Mouse (Mus musculus) c-Kit-positive CD71-negative TER-119-negative erythroid progenitor cells, embryonic 14.5 days (primary cell): ENCODE measurements around the gene Gm4340.
"Not testable (repeated sequence)": the region's sequence is repeated elsewhere in the genome, so short reads cannot be mapped to it uniquely, and the experiment has no call there.

ENCODE experiments used
- DNase-seq: peaks from one replicate; pipeline ENCODE4 v3.0.0-alpha.2; 2013; ENCODE audit warnings: low read depth

Gm4340 gene

GRCm38 (mm10) chr10:104193742-104194141, at the start of gene Gm4340:
Gm4340 (plus strand) TSS chr10:104194042.
- not testable (repeated sequence) for DNase-seq

DNA sequence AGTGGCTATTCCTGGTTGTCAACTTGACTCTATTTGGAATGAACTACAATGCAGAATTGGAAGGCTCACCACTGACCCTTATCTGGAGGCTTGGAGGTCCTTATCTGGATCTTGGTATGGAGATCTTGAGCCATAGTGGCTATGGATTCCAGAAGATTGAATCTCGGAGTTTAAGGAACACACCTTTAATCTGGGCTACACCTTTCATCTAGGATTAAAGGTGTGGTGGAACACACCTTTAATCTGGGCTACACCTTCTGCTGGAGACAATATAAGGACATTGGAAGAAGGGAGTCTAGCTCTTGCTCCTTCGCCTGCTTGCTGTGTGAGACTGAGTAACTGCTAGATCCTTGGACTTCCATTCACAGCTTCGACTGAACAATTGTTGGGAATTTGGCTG, 42.6 kb upstream of the Gm4340 start, which contains the start of gene Gm6763:
TSS of gene Gm6763 (plus strand) at position 301 of the 400 bp plus-strand sequence.
- DNase-seq = not testable (repeated sequence)

- DNase-seq = not testable (repeated sequence)
Measured at GRCm38 (mm10) chr10:104159706-104160105, 34.1 kb upstream of the Gm4340 start, which contains the start of gene Gm8764. Gm8764 (plus strand) TSS chr10:104160006.

DNA sequence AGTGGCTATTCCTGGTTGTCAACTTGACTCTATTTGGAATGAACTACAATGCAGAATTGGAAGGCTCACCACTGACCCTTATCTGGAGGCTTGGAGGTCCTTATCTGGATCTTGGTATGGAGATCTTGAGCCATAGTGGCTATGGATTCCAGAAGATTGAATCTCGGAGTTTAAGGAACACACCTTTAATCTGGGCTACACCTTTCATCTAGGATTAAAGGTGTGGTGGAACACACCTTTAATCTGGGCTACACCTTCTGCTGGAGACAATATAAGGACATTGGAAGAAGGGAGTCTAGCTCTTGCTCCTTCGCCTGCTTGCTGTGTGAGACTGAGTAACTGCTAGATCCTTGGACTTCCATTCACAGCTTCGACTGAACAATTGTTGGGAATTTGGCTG, 25.6 kb upstream of the Gm4340 start, which contains the start of gene Gm21304:
TSS of gene Gm21304 (plus strand) at position 301 of the 400 bp plus-strand sequence.
- not testable (repeated sequence) for DNase-seq

- not testable (repeated sequence) for DNase-seq
Measured at GRCm38 (mm10) chr10:104176724-104177123, 17.1 kb upstream of the Gm4340 start, which contains the start of gene Gm21312. Gm21312 (plus strand) TSS chr10:104177024.

DNA sequence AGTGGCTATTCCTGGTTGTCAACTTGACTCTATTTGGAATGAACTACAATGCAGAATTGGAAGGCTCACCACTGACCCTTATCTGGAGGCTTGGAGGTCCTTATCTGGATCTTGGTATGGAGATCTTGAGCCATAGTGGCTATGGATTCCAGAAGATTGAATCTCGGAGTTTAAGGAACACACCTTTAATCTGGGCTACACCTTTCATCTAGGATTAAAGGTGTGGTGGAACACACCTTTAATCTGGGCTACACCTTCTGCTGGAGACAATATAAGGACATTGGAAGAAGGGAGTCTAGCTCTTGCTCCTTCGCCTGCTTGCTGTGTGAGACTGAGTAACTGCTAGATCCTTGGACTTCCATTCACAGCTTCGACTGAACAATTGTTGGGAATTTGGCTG, 8.6 kb upstream of the Gm4340 start, which contains the start of gene Gm20765:
TSS of gene Gm20765 (plus strand) at position 301 of the 400 bp plus-strand sequence.
- DNase-seq = not testable (repeated sequence)

DNA sequence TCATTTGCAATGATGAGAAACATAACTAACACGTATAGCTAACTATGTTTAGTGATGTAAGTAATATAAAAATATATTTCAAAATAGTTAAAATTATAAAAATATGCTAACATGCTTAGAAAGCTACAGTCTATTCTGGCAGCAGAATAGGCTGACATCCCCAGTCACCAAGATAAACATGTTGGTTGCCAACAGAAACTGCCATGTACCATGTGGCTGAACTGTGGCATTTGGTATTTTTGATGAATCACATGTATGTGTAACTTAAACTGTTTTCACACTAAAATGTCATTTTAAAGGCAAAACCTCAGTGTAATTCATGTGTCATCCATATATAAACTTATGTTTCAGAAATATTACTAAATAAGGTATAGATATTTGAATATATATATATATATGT, 15.8 kb downstream of the Gm4340 start:
- DNase-seq = no peak

DNA sequence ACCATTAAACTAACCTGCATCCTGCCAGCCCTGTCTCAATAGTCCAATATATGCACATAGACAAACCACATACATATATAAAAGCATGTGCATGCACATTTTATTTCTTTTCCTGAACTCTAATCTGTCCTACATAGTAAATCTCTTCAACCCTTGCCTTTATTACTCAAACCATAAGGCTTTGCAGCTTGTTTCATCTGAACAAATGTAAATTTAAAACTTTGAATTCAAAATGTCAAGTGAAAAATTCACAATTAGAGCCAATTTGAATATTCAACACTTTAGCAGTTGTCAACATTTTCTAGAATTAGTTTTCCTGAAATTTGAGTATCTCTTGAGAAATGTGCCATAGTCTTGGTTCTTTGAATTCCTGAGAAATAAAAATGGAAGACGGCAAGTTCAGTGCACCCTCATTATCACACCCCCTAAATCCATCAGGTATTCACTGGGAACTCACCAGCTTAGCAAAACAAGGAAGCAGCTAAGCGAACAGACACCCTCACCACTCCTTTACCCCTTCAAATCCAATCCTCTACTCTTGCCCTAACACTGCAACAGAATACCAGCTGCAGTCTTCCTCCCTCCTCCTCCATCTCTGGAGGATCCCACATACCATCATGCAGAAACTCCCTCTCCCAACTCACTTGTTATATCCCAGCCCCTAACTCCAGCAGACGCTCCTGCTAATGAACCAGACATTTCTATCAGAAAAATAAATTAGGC, 16.6 kb downstream of the Gm4340 start:
- no peak for DNase-seq

GRCm38 (mm10) chr10:104214527-104214926, 20.7 kb downstream of the Gm4340 start:
- DNase-seq = no peak

GRCm38 (mm10) chr10:104220303-104221021, 26.6 kb downstream of the Gm4340 start:
- no peak for DNase-seq
